Mouse (Mus musculus): ENCODE measurements around the gene Evx2. TPM values are rescaled to one million over a fixed set of nuclear protein-coding genes. Genes with fewer than 3 reads are reported as not detected.

Gene Evx2
- not detected in 2 replicates for polyA plus RNA-seq (2012)

DNA sequence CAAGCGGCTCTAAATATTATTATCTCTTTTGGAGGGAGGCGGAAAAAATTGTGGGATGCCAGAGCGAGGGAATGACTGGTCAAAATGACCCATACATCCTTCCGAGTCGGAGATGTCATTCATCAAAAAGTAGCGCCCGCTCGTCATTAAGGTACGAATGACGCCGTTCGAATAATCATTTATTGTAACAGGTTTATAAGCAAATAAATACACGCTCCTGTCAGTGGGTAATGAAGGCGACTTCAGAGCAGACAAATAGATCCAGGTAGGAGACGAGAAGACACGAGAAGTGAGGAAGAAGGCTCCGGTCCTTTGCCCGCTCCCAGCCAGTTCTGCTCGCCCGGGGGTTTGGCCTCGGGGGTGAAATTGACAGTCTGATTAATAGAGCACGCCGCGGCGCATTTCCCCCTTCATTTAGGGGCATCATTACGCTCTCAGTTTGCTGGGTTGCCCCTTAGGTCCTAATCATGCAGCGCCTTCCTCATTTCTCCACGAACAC, at the start of gene Evx2:
Gene Evx2 (minus strand): TSS at position 51 of the 499 bp plus-strand sequence.
- no peak within 1 kb of the TSS for H3K4me3 ChIP-seq (replicated peaks)
- H3K9me3 ChIP-seq (ENCODE audit: control insufficient read depth, low read length): peaks cover 11% of the 10 kb centered on the region
- no peaks in the 10 kb centered on the region for H3K4me1 ChIP-seq (ENCODE audit: control insufficient read depth)
- H3K36me3 ChIP-seq (ENCODE audit: control insufficient read depth): no peaks in the 10 kb centered on the region
- TF ChIP-seq TAL1 (IDR thresholded peaks at IDR 0.05; ENCODE audit: low read length): no peak
- no peak for TF ChIP-seq GATA1 (IDR thresholded peaks at IDR 0.05; ENCODE audit: low read length)
- H3K27me3 ChIP-seq (ENCODE audit: control insufficient read depth): peaks cover 100% of the 10 kb centered on the region

DNA sequence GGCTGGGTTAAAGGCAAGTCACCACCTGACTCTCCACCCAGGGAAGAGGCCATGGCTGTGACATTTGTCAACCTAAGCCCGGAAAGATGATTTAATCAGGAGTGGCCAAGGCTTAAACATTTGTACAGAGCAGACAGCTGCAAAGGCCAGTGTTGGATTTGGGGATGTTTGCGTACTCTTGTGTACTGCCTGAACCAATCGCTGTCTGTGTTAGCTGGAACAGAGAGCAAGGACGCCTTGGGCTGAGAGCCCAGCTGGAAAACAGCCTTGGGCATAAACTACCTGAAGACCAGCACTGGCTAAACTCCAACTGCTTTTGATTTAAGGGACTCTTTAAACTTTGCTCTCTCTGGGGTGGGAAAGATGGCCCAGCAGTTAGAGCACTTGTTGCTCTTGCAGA, 49.3 kb upstream of the Evx2 start:
- no peak overlapping the region for H3K4me3 ChIP-seq (replicated peaks)
- no peaks in the 10 kb centered on the region; the same call in 1 of the 2 replicates for H3K9me3 ChIP-seq (ENCODE audit: control insufficient read depth, low read length)
- H3K4me1 ChIP-seq (ENCODE audit: control insufficient read depth): no peaks in the 10 kb centered on the region
- H3K36me3 ChIP-seq (ENCODE audit: control insufficient read depth): no peaks in the 10 kb centered on the region
- TF ChIP-seq GATA1 (IDR thresholded peaks at IDR 0.05; ENCODE audit: low read length) (no peak), TAL1 (IDR thresholded peaks at IDR 0.05; ENCODE audit: low read length) (no peak)
- H3K27me3 ChIP-seq (ENCODE audit: control insufficient read depth): peaks cover 100% of the 10 kb centered on the region

DNA sequence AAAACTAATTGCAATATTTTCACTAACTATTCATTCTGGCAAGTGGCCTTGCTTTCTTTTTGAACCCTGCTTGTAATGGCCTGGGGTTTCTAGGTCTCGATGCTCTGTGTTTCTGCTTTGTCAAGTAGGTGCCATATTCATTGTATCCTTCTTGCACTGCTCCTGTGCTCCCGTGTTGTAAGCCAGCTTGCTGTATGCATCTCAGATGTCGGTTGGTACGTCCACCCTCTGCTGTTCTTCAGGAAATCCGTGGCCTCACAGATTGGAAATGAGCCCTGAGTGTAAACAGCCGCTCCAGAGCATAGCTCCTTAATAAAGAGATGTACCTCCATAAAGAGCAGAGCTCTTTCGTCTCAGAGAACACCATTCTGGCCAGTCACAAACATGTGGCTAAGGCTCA, 48.2 kb upstream of the Evx2 start:
- H3K36me3 ChIP-seq (ENCODE audit: control insufficient read depth): no peaks in the 10 kb centered on the region
- no peak overlapping the region for H3K4me3 ChIP-seq (replicated peaks)
- H3K27me3 ChIP-seq (ENCODE audit: control insufficient read depth): peaks cover 100% of the 10 kb centered on the region
- TF ChIP-seq TAL1 (IDR thresholded peaks at IDR 0.05; ENCODE audit: low read length) (no peak), GATA1 (IDR thresholded peaks at IDR 0.05; ENCODE audit: low read length) (no peak)
- H3K9me3 ChIP-seq (ENCODE audit: control insufficient read depth, low read length): no peaks in the 10 kb centered on the region; the same call in 1 of the 2 replicates
- H3K4me1 ChIP-seq (ENCODE audit: control insufficient read depth): no peaks in the 10 kb centered on the region

DNA sequence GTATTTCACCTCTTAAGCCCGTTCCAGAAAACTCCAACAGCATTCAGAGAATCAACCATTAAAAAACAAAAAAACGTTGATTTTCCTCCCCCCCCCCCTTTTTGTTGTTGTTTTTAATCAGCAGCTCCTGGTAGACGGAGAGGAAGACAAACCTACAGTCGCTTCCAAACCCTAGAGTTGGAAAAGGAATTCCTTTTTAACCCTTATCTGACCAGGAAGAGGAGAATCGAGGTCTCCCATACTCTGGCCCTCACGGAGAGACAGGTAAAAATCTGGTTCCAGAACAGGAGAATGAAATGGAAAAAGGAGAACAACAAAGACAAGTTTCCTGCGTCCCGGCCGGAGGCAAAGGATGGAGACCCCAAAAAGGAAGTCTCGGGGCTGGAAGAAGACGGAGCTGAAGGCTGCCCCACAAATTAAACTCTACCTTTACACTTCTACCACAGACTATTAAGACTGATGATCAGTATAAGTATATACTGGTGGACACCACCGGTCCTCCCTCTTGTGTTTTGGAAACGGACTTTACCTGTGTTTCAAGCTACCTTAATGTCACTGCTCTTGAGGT, 47.1 kb upstream of the Evx2 start:
- H3K9me3 ChIP-seq (ENCODE audit: control insufficient read depth, low read length): no peaks in the 10 kb centered on the region; the same call in 1 of the 2 replicates
- H3K4me3 ChIP-seq (replicated peaks): no peak overlapping the region
- no peaks in the 10 kb centered on the region for H3K36me3 ChIP-seq (ENCODE audit: control insufficient read depth)
- no peaks in the 10 kb centered on the region for H3K4me1 ChIP-seq (ENCODE audit: control insufficient read depth)
- TF ChIP-seq TAL1 (IDR thresholded peaks at IDR 0.05; ENCODE audit: low read length) (no peak), GATA1 (IDR thresholded peaks at IDR 0.05; ENCODE audit: low read length) (no peak)
- H3K27me3 ChIP-seq (ENCODE audit: control insufficient read depth): peaks cover 100% of the 10 kb centered on the region

DNA sequence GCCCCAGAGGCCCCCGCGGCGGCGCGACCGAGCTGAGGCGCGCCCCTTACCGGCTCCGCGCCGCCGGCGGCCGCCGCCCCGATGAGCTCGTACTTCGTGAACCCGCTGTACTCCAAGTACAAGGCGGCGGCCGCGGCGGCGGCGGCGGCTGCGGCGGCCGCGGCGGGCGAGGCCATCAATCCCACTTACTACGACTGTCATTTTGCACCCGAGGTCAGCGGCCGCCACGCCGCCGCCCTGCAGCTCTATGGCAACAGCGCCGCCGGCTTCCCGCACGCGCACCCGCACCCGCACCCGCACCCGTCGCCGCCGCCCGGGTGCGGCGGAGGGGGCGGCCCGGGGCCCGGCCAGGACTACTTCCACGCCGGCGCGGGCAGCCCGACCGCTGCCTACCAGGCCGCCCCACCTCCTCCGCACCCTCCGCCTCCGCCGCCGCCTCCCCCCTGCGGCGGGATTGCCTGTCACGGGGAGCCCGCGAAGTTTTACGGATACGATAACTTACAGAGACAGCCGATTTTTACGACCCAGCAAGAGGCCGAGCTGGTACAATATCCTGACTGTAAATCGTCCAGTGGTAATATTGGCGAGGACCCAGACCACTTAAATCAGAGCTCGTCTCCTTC, 46.2 kb upstream of the Evx2 start:
- Histone ChIP-seq H3K36me3 (ENCODE audit: control insufficient read depth) (no peaks in the 10 kb centered on the region), H3K4me3 (replicated peaks) (no peak overlapping the region), H3K9me3 (ENCODE audit: control insufficient read depth, low read length) (no peaks in the 10 kb centered on the region; the same call in 1 of the 2 replicates), H3K27me3 (ENCODE audit: control insufficient read depth) (peaks cover 100% of the 10 kb centered on the region), H3K4me1 (ENCODE audit: control insufficient read depth) (no peaks in the 10 kb centered on the region)
- TF ChIP-seq GATA1 (IDR thresholded peaks at IDR 0.05; ENCODE audit: low read length) (no peak), TAL1 (IDR thresholded peaks at IDR 0.05; ENCODE audit: low read length) (no peak)

- H3K4me1 ChIP-seq (ENCODE audit: control insufficient read depth): no peaks in the 10 kb centered on the region
- H3K9me3 ChIP-seq (ENCODE audit: control insufficient read depth, low read length): no peaks in the 10 kb centered on the region; the same call in 1 of the 2 replicates
- H3K4me3 ChIP-seq (replicated peaks): no peak overlapping the region
- peaks cover 100% of the 10 kb centered on the region for H3K27me3 ChIP-seq (ENCODE audit: control insufficient read depth)
- TF ChIP-seq TAL1 (IDR thresholded peaks at IDR 0.05; ENCODE audit: low read length) (no peak), GATA1 (IDR thresholded peaks at IDR 0.05; ENCODE audit: low read length) (no peak)
- H3K36me3 ChIP-seq (ENCODE audit: control insufficient read depth): no peaks in the 10 kb centered on the region
These were observed 45.7 kb upstream of the Evx2 start for GRCm38 (mm10) chr2:74704999-74705466.

DNA sequence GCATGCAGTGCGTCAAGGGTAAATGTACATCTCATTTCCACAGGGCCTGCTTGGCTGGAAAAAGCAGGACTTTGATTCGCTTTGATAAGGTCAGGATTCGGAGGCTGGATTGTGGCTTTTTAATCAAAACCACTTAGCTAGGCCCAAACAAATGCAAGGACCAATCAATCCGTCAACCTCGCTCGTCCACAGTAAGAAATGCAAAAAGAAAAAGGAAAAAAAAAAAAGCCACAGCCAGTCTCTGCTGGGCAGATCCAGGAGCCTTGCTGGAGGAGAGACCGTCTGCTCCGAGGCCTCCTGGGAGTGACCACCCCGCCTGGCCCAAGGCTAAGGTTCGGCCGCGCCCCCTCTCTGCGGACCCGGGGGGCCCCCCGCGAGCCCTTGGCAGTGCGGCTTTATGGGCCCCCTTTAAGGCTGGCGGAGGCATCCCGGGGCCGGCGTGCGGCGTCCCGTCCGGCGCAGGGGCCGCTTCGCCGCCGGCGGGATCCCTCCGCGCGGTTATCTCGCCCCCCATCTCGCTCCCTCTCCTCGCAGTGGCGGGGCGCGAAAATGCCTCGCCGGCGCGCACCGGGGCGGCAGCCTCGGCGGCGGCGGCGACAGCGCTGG, 45.1 kb upstream of the Evx2 start, which contains the start of gene Hoxd8:
Gene Hoxd8 (plus strand): TSS at position 223 of the 606 bp plus-strand sequence.
- H3K9me3 ChIP-seq (ENCODE audit: control insufficient read depth, low read length): no peaks in the 10 kb centered on the region; the same call in 1 of the 2 replicates
- H3K27me3 ChIP-seq (ENCODE audit: control insufficient read depth): peaks cover 100% of the 10 kb centered on the region
- no peaks in the 10 kb centered on the region for H3K4me1 ChIP-seq (ENCODE audit: control insufficient read depth)
- no peak within 1 kb of the TSS for H3K4me3 ChIP-seq (replicated peaks)
- no peaks in the 10 kb centered on the region for H3K36me3 ChIP-seq (ENCODE audit: control insufficient read depth)
- TF ChIP-seq GATA1 (IDR thresholded peaks at IDR 0.05; ENCODE audit: low read length): no peak
- TF ChIP-seq TAL1 (IDR thresholded peaks at IDR 0.05; ENCODE audit: low read length): no peak

- H3K4me3 ChIP-seq (replicated peaks): no peak overlapping the region
- H3K27me3 ChIP-seq (ENCODE audit: control insufficient read depth): peaks cover 100% of the 10 kb centered on the region
- TF ChIP-seq GATA1 (IDR thresholded peaks at IDR 0.05; ENCODE audit: low read length) (no peak), TAL1 (IDR thresholded peaks at IDR 0.05; ENCODE audit: low read length) (no peak)
- no peaks in the 10 kb centered on the region; the same call in 1 of the 2 replicates for H3K9me3 ChIP-seq (ENCODE audit: control insufficient read depth, low read length)
- H3K36me3 ChIP-seq (ENCODE audit: control insufficient read depth): no peaks in the 10 kb centered on the region
- no peaks in the 10 kb centered on the region for H3K4me1 ChIP-seq (ENCODE audit: control insufficient read depth)
These were observed 44.5 kb upstream of the Evx2 start for GRCm38 (mm10) chr2:74703720-74704392.
